Mouse (Mus musculus) midbrain, embryonic 14.5 days (tissue): Measurements from ENCODE around the gene Ifngr2. TPM values are rescaled to one million over a fixed set of nuclear protein-coding genes. Genes with fewer than 3 reads are reported as not detected.

Experiments used
- ATAC-seq: fragments of 200-750 bp; cut with Nextera tagmentation; 2 replicates; pipeline ENCODE4 v1.8.0; 2017; ENCODE audit warnings: moderate number of reproducible peaks, moderate library complexity; ENCODE audit not compliant: low FRiP score, low TSS enrichment
- DNase-seq: peaks from one replicate; pipeline ENCODE4 v3.0.0-alpha.2; 2015
- H3K27ac ChIP-seq: fragments of 300-500 bp; sonication (generic); replicated peaks from 2 replicates; pipeline ENCODE4 v1.5.1; 2014; ENCODE audit warnings: mild to moderate bottlenecking, low read depth, low read length, moderate library complexity
- H3K27me3 ChIP-seq: fragments of 300-500 bp; sonication (generic); 2 replicates; pipeline ENCODE4 v1.6.1; 2014; ENCODE audit warnings: low read length, control low read depth, mixed read lengths; ENCODE audit not compliant: control insufficient read depth, insufficient read depth
- H3K36me3 ChIP-seq: fragments of 300-500 bp; sonication (generic); 2 replicates; pipeline ENCODE4 v1.6.1; 2014; ENCODE audit warnings: low read length, control low read depth; ENCODE audit not compliant: control insufficient read depth, insufficient read depth
- H3K4me1 ChIP-seq: fragments of 300-500 bp; sonication (generic); 2 replicates; pipeline ENCODE4 v1.6.1; 2014; ENCODE audit warnings: mild to moderate bottlenecking, antibody characterized with exemption, low read length, control low read depth; ENCODE audit not compliant: control insufficient read depth, insufficient read depth
- H3K4me2 ChIP-seq: fragments of 300-500 bp; sonication (generic); 2 replicates; pipeline ENCODE4 v1.6.1; 2014; ENCODE audit warnings: mild to moderate bottlenecking, low read length, moderate library complexity
- H3K4me3 ChIP-seq: fragments of 300-500 bp; sonication (generic); replicated peaks from 2 replicates; pipeline ENCODE4 v1.5.1; 2014; ENCODE audit warnings: low read depth, low read length
- H3K9ac ChIP-seq: fragments of 300-500 bp; sonication (generic); replicated peaks from 2 replicates; pipeline ENCODE4 v1.6.1; 2014; ENCODE audit warnings: mild to moderate bottlenecking, low read length, moderate library complexity
- H3K9me3 ChIP-seq: fragments of 300-500 bp; sonication (generic); 2 replicates; pipeline ENCODE4 v1.6.1; 2016; ENCODE audit warnings: low read length, control low read depth, mixed read lengths; ENCODE audit not compliant: control insufficient read depth
- WGBS: fragments of 180-500 bp; shearing (Covaris S2); extraction: QIAGEN DNeasy Blood & Tissue Kit; methylation state at CpG from one replicate; pipeline ENCODE4 v1.1.7; 2014; 5-methylcytosine and 5-hydroxymethylcytosine counted together
- polyA plus RNA-seq: library from polyadenylated mRNA; unstranded; fragments of >200 nt; fragmentation: Nextera tagmentation; extraction: Ambion mirVana; gene quantifications from 2 replicates; pipeline ENCODE4 v1.2.1, GENCODE M21; 2014

Gene Ifngr2
- polyA plus RNA-seq, 1 experiment from 2014 or later = 94.2 TPM

DNA sequence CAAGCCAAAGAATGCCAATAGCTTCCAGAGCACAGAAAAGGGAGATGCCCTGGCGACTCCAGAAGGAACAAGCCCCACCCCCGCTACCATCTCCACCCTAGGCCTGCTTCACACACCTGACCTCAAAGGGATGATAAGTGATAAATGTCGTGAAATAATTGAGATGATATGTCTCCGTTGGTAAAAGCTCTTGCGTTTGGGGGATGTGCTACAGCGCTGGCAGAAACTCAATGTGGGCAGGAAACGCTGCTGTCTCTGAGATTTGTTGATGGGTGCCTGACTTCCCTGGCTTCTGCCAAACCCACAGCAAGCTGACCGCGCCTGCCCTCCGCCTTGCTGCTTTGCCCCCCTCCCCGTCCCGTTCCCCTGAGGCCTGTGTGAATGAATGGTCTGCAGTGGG lies 6.8 kb downstream of the Ifngr2 start:
- Histone ChIP-seq H3K36me3 (0 out of 2 replicates have a peak, but pooled peaks cover 14% of the 10 kb centered on the region), H3K27ac (no peak overlapping the region), H3K9ac (no peak overlapping the region), H3K27me3 (no peaks in the 10 kb centered on the region), H3K4me2 (no peak overlapping the region), H3K4me3 (no peak overlapping the region), H3K9me3 (no peaks in the 10 kb centered on the region), H3K4me1 (peaks cover 9% of the 10 kb centered on the region; the same call in 1 of the 2 replicates)
- ATAC-seq = no peak
- DNase-seq = no peak
- 65% methylated on average over 12 of the region's 12 CpGs for WGBS

DNA sequence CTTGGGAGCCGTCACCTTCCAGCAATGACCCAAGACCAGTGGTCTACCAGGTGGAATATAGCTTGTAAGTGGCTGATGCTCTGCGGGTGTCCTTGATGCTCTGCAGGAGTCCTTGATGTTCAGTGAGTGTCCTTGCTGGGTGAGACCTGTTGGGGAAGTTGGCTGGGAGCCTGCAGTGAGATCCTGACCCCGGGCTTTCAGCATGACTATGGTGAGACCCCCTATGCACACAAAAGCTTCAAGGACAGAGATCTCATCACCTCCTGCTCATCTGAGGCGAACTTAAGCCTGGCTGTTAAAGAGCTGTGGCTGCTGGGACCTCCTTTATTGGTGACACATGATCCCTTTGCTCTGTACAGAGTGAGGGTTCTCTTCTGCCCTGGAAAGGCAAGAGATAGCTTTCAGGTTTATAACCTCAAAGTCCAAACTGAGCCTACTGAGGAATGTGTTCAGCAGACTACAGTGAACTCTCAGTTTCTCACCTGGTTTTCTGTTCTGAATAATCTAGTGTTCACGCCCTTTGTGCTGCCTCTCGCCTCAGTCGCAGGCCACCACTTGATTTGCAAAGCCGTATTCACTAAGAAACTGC lies 8.2 kb downstream of the Ifngr2 start:
- Histone ChIP-seq H3K9ac (no peak overlapping the region), H3K4me1 (peaks cover 4% of the 10 kb centered on the region; the same call in 1 of the 2 replicates), H3K27me3 (no peaks in the 10 kb centered on the region), H3K27ac (no peak overlapping the region), H3K4me3 (no peak overlapping the region), H3K9me3 (no peaks in the 10 kb centered on the region), H3K36me3 (peaks cover 26% of the 10 kb centered on the region; the same call in 1 of the 2 replicates), H3K4me2 (no peak overlapping the region)
- DNase-seq = no peak
- no peak for ATAC-seq
- whole genome bisulfite sequencing = 86% methylated on average over 8 of the region's 8 CpGs

DNA sequence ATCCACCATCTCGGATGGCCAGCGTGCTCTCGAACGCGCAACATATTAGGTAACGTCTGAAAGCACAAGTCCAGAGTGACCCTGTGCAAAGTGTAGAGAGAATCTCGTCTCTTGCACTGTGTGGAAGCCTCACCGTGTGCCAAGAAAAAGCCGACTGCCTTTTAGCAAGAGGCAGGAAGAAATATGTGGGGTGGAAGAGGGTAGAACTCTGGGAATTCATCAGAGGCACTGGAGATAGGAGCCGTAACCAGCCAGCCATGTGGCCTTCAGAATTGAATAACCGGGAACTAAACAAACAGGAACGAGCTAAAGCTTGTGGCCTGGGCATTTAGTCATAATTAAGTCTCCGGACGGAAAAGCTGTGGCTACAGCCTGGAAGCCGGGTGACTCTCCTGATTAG lies 9.8 kb downstream of the Ifngr2 start:
- peaks cover 4% of the 10 kb centered on the region; the same call in 1 of the 2 replicates for H3K4me1 ChIP-seq
- no peaks in the 10 kb centered on the region for H3K9me3 ChIP-seq
- no peak overlapping the region for H3K4me2 ChIP-seq
- H3K27me3 ChIP-seq = no peaks in the 10 kb centered on the region
- no peak for DNase-seq
- H3K36me3 ChIP-seq = peaks cover 36% of the 10 kb centered on the region
- H3K27ac ChIP-seq = no peak overlapping the region
- H3K4me3 ChIP-seq = no peak overlapping the region
- no peak overlapping the region for H3K9ac ChIP-seq
- ATAC-seq = no peak
- WGBS = 84% methylated on average over 15 of the region's 15 CpGs

DNA sequence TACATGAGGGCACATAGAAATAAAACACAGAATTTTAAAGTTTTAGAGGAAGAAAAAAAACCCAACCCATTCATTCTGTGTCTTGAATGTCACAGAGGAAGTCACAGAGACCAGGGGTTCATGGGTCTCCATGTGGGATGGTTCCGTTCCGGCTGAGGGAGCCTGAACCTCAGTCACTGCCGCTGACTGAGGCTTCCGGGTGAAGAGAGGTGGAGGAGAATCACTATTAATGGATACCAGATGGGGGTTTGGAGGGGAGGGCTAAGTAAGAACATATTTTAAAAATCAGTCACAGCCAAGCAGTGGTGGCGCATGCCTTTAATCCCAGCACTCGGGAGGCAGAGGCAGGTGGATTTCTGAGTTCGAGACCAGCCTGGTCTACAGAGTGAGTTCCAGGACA lies 10.3 kb downstream of the Ifngr2 start:
- Histone ChIP-seq H3K27ac (no peak overlapping the region), H3K9ac (no peak overlapping the region), H3K4me3 (no peak overlapping the region), H3K36me3 (peaks cover 41% of the 10 kb centered on the region), H3K4me2 (no peak overlapping the region), H3K27me3 (no peaks in the 10 kb centered on the region), H3K4me1 (peaks cover 4% of the 10 kb centered on the region; the same call in 1 of the 2 replicates), H3K9me3 (no peaks in the 10 kb centered on the region)
- ATAC-seq (no peak), DNase-seq (no peak)
- WGBS = 86% methylated on average over 7 of the region's 7 CpGs

DNA sequence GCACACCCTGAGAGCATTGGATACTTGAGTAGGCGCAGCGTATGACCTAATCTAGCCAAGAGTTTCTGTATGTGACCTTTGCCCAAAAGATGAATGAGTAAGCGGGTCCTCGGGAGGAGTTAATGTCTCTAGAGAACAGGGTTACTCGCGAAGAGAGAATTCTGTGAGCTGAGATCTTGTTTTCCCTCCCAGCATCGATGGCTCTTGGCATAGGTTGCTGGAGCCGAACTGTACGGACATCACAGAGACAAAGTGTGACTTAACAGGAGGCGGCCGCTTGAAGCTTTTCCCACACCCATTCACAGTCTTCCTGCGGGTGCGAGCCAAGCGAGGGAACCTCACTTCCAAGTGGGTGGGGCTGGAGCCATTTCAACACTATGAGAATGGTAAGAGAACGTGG lies 10.8 kb downstream of the Ifngr2 start:
- DNase-seq (no peak), ATAC-seq (no peak)
- 95% methylated on average over 15 of the region's 15 CpGs for WGBS
- H3K36me3 ChIP-seq = peaks cover 44% of the 10 kb centered on the region
- no peak overlapping the region for H3K27ac ChIP-seq
- no peak overlapping the region for H3K4me2 ChIP-seq
- no peaks in the 10 kb centered on the region for H3K27me3 ChIP-seq
- H3K4me3 ChIP-seq = no peak overlapping the region
- H3K4me1 ChIP-seq = peaks cover 4% of the 10 kb centered on the region; the same call in 1 of the 2 replicates
- no peaks in the 10 kb centered on the region for H3K9me3 ChIP-seq
- H3K9ac ChIP-seq = no peak overlapping the region

DNA sequence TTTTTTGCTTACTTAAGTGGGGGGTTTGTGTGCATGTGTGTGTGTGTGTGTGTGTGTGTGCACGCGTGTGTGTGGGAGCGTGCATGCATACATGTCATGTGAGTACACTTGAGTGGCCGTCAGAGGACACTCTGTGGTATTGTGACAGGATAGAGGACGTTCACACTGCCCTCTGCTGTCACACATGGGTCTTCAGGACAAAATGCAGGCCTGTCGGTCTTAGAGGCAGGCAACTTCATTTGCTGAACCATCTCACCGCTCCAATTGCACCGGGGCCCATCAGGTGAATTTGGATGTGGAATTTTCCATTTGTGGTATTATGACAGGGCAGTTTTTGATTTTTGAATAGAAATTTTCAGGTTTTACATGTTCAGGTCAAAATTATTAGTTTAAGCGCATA lies 14.2 kb downstream of the Ifngr2 start:
- Histone ChIP-seq H3K4me1 (no peaks in the 10 kb centered on the region), H3K9me3 (no peaks in the 10 kb centered on the region), H3K27me3 (no peaks in the 10 kb centered on the region), H3K4me3 (no peak overlapping the region), H3K9ac (no peak overlapping the region), H3K36me3 (peaks cover 53% of the 10 kb centered on the region), H3K27ac (no peak overlapping the region), H3K4me2 (0 out of 2 replicates have a peak overlapping the region, but pooled peaks have one; percentile 12)
- peak; percentile 75 for DNase-seq
- WGBS = 57% methylated on average over 9 of the region's 9 CpGs
- no peak for ATAC-seq

DNA sequence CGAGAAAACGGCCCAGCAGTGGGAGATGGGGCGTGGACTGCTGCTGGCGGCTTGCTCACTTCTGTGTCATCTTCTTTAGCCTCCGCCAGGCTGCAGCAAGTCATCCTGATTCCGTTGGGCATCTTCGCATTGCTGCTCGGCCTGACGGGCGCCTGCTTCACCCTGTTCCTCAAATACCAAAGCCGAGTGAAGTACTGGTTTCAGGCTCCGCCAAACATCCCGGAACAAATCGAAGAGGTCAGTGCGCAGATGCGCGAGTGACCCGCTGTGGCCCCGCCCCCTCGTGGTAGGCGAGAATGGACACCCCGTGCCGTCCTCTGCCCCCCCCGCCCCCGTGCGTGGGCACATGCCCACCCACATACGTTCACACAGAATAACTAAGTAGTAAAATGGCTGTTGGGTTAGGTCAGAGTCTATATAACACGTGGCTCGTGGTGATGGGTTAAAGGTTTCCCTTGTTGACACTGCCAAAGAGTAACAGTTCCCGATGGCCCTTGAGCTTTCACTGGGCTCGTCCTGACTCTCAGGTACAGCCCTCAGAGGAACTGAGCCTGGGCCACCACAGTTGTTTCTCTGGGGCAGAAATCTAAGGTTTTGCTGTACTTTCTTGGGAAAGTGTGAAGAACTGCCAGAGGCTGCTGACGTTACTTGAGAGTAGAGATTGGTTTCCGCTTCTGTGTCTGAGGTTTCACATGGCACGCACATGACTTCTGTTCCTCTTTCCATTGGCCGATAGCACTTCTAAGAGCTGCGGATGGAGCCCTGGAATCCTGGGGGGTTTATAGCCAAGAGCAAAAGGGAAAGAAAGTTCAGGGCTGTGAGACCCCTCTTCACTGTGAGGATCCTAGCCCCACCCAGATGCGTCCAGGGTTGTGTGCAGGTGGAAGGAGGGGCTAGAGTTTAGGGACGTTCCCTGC lies 14.9 kb downstream of the Ifngr2 start:
- no peak overlapping the region for H3K9ac ChIP-seq
- peak overlapping the region; percentile 12; the same call in 1 of the 2 replicates for H3K4me2 ChIP-seq
- peaks cover 53% of the 10 kb centered on the region for H3K36me3 ChIP-seq
- no peaks in the 10 kb centered on the region for H3K27me3 ChIP-seq
- no peak overlapping the region for H3K4me3 ChIP-seq
- ATAC-seq (no peak), DNase-seq (no peak)
- no peak overlapping the region for H3K27ac ChIP-seq
- no peaks in the 10 kb centered on the region for H3K4me1 ChIP-seq
- H3K9me3 ChIP-seq = no peaks in the 10 kb centered on the region
- WGBS = 73% methylated on average over 38 of the region's 38 CpGs

DNA sequence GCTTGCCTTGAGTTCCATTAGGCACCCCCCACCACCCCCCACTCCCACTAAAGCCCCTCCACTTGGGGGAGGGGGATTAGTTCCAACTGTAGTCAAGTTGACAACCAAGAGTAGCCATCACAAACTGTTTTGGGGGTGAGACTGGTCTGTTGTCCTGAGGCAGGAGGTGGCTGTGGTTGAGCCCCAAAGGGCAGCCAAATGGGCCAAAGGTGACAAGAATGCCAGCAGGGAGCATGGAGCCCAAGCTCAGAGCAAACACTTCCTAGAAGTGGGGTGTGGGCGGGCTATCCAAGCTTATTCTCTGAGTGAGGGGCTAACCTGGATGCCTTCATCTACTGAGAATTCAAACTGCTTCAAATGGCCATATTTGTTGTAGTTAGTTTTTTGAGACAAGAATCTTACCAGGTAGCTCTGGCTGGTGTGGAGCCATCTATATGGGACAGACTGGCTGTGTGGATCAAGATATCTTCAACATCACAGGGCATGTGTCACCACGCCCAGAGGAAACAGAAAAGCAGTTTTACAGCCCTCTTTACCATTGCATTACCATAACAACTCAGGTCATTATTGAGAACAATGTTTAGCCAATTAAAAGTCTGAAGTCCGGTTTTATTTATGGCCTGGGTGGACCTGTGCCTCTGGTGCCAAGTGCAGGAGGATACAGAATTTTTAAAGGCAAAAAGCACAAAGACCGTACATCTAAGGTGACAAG lies 17.9 kb downstream of the Ifngr2 start:
- Histone ChIP-seq H3K9me3 (no peaks in the 10 kb centered on the region), H3K4me3 (no peak overlapping the region), H3K36me3 (peaks cover 36% of the 10 kb centered on the region), H3K27me3 (no peaks in the 10 kb centered on the region), H3K4me1 (no peaks in the 10 kb centered on the region), H3K27ac (no peak overlapping the region), H3K4me2 (no peak overlapping the region), H3K9ac (no peak overlapping the region)
- DNase-seq (no peak), ATAC-seq (no peak)
- WGBS = 92% methylated on average over 4 of the region's 4 CpGs
